Mouse (Mus musculus): ENCODE results near the gene Plekhm3. TPM values are rescaled to one million over a fixed set of nuclear protein-coding genes. Genes with fewer than 3 reads are reported as not detected.

The Plekhm3 gene
- polyA plus RNA-seq, 1 experiment, result 3.1 TPM

DNA sequence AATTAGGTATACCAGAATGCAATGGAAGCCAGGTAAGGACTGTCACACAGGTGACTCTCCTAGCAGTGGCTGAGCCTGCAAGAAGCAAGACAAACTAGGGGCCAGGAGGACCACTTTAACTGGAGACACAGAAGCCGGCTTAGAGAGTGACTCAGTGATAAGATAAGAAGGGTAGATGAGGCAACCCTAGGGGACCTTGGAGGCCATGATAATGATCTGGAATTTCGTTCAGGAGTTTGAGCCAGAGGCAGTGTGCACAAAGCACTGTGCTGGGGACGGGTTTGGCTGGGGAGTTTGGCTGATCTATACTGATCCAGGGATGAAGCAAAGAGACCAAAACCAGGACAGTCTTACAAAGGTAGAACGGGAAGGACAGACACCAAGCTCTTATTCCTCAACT, 195.0 kb downstream of the Plekhm3 start:
- H3K27ac ChIP-seq (replicated peaks; ENCODE audit: low read depth, low read length), result no peak overlapping the region
- no peak overlapping the region for H3K4me3 ChIP-seq (ENCODE audit: insufficient read depth, low read depth, low read length)
- H3K4me1 ChIP-seq (ENCODE audit: control insufficient read depth, insufficient read depth, insufficient read length, low read length), result no peaks in the 10 kb centered on the region

GRCm38 (mm10) chr1:64757766-64758165, 198.9 kb downstream of the Plekhm3 start:
- H3K4me1 ChIP-seq (ENCODE audit: control insufficient read depth, insufficient read depth, insufficient read length, low read length), result peaks cover 4% of the 10 kb centered on the region; the same call in 1 of the 2 replicates
- H3K4me3 ChIP-seq (ENCODE audit: insufficient read depth, low read depth, low read length), result no peak overlapping the region
- no peak overlapping the region for H3K27ac ChIP-seq (replicated peaks; ENCODE audit: low read depth, low read length)

DNA sequence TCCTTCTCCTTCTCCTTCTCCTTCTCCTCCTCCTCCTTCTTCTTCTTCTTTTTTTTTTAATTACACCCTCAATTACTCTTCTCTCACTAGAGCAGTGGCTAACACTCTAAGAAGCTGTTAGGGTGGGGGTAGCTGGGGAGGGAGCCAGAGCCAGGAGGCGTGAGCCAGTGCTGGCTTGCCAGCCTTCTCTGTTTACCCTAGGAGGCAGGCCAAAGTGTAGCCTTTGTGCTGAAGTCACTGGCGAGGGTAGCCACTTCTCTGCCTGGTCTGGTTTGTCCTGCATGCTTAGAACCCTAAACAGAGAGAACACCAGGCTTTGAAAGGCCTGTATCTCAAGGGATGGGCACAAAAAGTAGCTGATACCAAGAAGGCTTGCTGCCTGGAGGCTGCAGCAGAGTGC, 199.4 kb downstream of the Plekhm3 start:
- H3K4me3 ChIP-seq (ENCODE audit: insufficient read depth, low read depth, low read length), result no peak overlapping the region
- no peak overlapping the region for H3K27ac ChIP-seq (replicated peaks; ENCODE audit: low read depth, low read length)
- peaks cover 4% of the 10 kb centered on the region; the same call in 1 of the 2 replicates for H3K4me1 ChIP-seq (ENCODE audit: control insufficient read depth, insufficient read depth, insufficient read length, low read length)

DNA sequence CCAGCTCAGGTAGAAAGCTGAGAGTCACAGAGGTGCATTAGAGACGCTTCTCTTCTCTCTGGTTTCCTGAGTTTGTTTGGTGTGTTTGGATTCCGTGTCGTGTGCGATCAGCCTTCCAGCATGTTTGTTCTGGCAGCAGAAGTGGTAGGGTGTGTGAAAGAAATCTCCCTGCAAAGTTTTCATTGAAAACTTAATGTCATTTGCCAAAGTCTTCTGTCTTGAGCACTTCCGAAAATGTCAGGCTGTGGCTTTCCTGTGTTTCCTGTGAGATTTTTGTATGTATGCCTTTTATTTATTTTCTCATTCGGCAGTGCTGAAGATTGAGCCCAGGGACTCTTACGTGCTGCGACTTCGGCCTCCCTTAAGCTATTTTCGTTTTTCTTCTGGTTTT, 200.0 kb downstream of the Plekhm3 start:
- H3K4me3 ChIP-seq (ENCODE audit: insufficient read depth, low read depth, low read length), result no peak overlapping the region

GRCm38 (mm10) chr1:64755971-64756639, 200.5 kb downstream of the Plekhm3 start:
- Histone ChIP-seq H3K4me1 (ENCODE audit: control insufficient read depth, insufficient read depth, insufficient read length, low read length) (peaks cover 4% of the 10 kb centered on the region; the same call in 1 of the 2 replicates), H3K27ac (replicated peaks; ENCODE audit: low read depth, low read length) (no peak overlapping the region), H3K4me3 (ENCODE audit: insufficient read depth, low read depth, low read length) (no peak overlapping the region)

More for the DNA sequence above, 200.0 kb downstream of the Plekhm3 start:
- Histone ChIP-seq H3K4me1 (ENCODE audit: control insufficient read depth, insufficient read depth, insufficient read length, low read length) (peaks cover 4% of the 10 kb centered on the region; the same call in 1 of the 2 replicates), H3K27ac (replicated peaks; ENCODE audit: low read depth, low read length) (no peak overlapping the region)

DNA sequence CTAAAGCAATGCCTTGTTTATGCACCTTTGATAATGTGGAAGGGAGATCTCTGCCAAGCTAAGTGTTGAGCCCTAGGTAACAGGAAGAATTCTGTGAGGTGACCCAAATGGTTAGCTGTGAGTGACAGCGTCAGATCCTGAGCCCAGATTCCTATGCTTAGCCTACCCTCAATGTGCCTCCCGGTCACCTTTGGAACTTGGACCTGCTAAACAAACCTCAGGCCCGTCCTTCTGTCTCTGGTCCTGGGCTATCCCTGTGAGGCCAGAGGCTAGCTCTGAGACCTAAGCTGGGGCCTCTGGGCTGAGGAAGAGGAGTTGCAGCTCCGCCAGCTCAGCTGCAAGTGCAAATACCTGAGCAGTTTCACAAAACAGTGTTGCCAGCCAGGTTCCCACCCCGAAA, 202.0 kb downstream of the Plekhm3 start:
- Histone ChIP-seq H3K4me1 (ENCODE audit: control insufficient read depth, insufficient read depth, insufficient read length, low read length) (peaks cover 4% of the 10 kb centered on the region; the same call in 1 of the 2 replicates), H3K27ac (replicated peaks; ENCODE audit: low read depth, low read length) (no peak overlapping the region)

DNA sequence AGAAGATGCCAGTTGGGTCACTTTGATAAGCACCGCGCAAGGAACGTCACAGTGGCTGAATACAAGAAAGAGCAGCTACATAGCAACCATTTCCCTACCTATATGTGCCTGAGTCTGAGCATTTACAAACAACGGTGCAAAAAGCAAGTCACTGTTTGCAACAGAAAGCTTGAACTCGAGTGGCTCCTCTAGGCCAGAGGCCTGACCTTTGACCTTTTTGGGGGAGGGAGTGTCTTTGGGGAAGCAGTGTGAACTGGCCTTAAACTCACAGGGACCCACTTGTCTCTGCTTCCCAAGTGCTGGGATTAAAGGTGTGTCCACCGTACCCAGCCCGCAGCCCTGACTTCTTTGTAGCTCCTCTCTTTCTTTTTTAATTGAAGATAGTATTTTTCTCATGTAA, 203.0 kb downstream of the Plekhm3 start:
- Histone ChIP-seq H3K27ac (replicated peaks; ENCODE audit: low read depth, low read length) (no peak overlapping the region), H3K4me1 (ENCODE audit: control insufficient read depth, insufficient read depth, insufficient read length, low read length) (peaks cover 4% of the 10 kb centered on the region; the same call in 1 of the 2 replicates), H3K4me3 (ENCODE audit: insufficient read depth, low read depth, low read length) (no peak overlapping the region)

More for the DNA sequence above, 202.0 kb downstream of the Plekhm3 start:
- no peak overlapping the region for H3K4me3 ChIP-seq (ENCODE audit: insufficient read depth, low read depth, low read length)

DNA sequence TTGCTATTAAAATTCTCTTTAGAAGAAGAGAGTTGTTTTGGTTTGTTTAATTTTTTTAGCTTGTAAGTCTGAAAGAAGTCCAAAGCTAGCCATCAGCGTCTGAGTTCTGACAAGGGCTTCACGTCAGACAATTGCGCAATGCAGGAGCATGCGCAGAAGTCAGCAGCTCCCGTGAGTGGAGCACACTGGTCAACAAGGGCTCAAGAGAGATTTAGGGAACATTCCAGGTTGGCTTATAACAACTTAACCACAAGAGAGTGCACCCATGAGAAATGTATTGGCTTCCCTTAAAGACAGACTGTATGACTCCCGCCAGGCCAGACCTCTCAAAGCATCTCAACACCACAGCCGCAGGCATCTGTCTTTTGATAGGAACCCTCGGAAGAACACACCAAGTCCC, 203.5 kb downstream of the Plekhm3 start:
- no peak overlapping the region for H3K4me3 ChIP-seq (ENCODE audit: insufficient read depth, low read depth, low read length)
- H3K27ac ChIP-seq (replicated peaks; ENCODE audit: low read depth, low read length), result no peak overlapping the region
- peaks cover 4% of the 10 kb centered on the region; the same call in 1 of the 2 replicates for H3K4me1 ChIP-seq (ENCODE audit: control insufficient read depth, insufficient read depth, insufficient read length, low read length)

DNA sequence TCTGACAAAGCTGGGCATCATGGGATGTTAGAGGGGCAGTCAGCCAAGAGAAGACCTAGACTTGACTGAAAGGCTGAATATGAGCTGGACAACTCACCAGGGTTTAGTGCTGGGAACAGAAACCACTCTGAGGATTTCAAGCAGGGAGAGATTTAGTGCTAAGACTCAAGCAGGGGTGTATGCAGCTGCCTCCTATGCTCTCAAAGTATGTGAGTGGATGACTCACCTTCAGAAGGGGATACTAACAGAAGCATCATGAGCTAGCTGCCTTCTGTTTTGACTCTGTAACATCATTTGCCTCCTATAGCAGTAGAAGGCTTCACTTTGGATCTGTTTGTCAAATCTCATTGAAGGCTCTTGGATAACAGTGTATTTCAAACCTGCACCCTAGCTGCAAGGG, 212.0 kb downstream of the Plekhm3 start:
- H3K4me3 ChIP-seq (ENCODE audit: insufficient read depth, low read depth, low read length), result no peak overlapping the region
- no peak overlapping the region for H3K27ac ChIP-seq (replicated peaks; ENCODE audit: low read depth, low read length)
- H3K4me1 ChIP-seq (ENCODE audit: control insufficient read depth, insufficient read depth, insufficient read length, low read length), result no peaks in the 10 kb centered on the region

- H3K4me1 ChIP-seq (ENCODE audit: control insufficient read depth, insufficient read depth, insufficient read length, low read length), result no peaks in the 10 kb centered on the region
- H3K4me3 ChIP-seq (ENCODE audit: insufficient read depth, low read depth, low read length), result no peak overlapping the region
- no peak overlapping the region for H3K27ac ChIP-seq (replicated peaks; ENCODE audit: low read depth, low read length)
Measured at GRCm38 (mm10) chr1:64742741-64743408, 213.7 kb downstream of the Plekhm3 start.

GRCm38 (mm10) chr1:64738661-64739082, 218.0 kb downstream of the Plekhm3 start:
- peak overlapping the region; percentile 63 for H3K4me3 ChIP-seq (ENCODE audit: insufficient read depth, low read depth, low read length)
- H3K4me1 ChIP-seq (ENCODE audit: control insufficient read depth, insufficient read depth, insufficient read length, low read length), result peaks cover 7% of the 10 kb centered on the region; the same call in 1 of the 2 replicates
- no peak overlapping the region for H3K27ac ChIP-seq (replicated peaks; ENCODE audit: low read depth, low read length)

DNA sequence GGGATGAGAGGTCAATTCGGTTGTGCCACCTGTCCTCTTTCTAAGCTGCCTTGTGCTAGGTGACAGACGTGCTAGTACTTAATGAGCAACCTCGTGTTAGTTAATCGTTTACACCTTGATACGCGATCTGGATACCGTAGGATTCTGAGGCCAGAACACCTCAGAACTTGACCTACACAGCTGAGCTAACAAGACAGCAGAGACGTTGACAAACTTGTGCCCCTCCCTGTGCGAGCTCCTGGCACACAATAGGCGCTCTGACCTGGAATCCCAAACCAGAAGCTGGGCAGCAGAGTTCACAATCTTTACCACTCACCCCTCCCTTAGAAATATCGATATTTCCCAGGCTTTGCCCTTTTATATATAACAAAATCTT, 218.5 kb downstream of the Plekhm3 start:
- Histone ChIP-seq H3K4me1 (ENCODE audit: control insufficient read depth, insufficient read depth, insufficient read length, low read length) (peaks cover 7% of the 10 kb centered on the region; the same call in 1 of the 2 replicates), H3K4me3 (ENCODE audit: insufficient read depth, low read depth, low read length) (peak overlapping the region; percentile 63), H3K27ac (replicated peaks; ENCODE audit: low read depth, low read length) (no peak overlapping the region)

GRCm38 (mm10) chr1:64737502-64738179, 219.0 kb downstream of the Plekhm3 start, which contains the start of gene Fzd5:
Gene Fzd5, minus strand, starts transcription at chr1:64737751.
- no peak within 1 kb of the TSS; the same call in 1 of the 2 replicates for H3K27ac ChIP-seq (replicated peaks; ENCODE audit: low read depth, low read length)
- H3K4me1 ChIP-seq (ENCODE audit: control insufficient read depth, insufficient read depth, insufficient read length, low read length), result peaks cover 7% of the 10 kb centered on the region; the same call in 1 of the 2 replicates
- H3K4me3 ChIP-seq (ENCODE audit: insufficient read depth, low read depth, low read length), result peak within 1 kb of the TSS; percentile 94

GRCm38 (mm10) chr1:64736681-64737501, 219.7 kb downstream of the Plekhm3 start:
- no peak overlapping the region; the same call in 1 of the 2 replicates for H3K27ac ChIP-seq (replicated peaks; ENCODE audit: low read depth, low read length)
- H3K4me3 ChIP-seq (ENCODE audit: insufficient read depth, low read depth, low read length), result peak overlapping the region; percentile 94
- H3K4me1 ChIP-seq (ENCODE audit: control insufficient read depth, insufficient read depth, insufficient read length, low read length), result peaks cover 7% of the 10 kb centered on the region; the same call in 1 of the 2 replicates

All from brown adipose tissue, adult 24 weeks (tissue).